Mouse (Mus musculus) CH12.LX (cell line): ENCODE results near the gene Fam160a1. TPM values are rescaled to one million over a fixed set of nuclear protein-coding genes. Genes with fewer than 3 reads are reported as not detected.

Experiments used
- DNase-seq: peaks from one replicate; pipeline ENCODE4 v3.0.0-alpha.2; 2013; ENCODE audit errors: extremely low read depth
- H3K27ac ChIP-seq: 2 replicates; pipeline ENCODE4 v1.5.1; 2012; ENCODE audit warnings: low read depth, mild to moderate bottlenecking, control low read depth, moderate library complexity; ENCODE audit not compliant: insufficient read depth
- H3K27me3 ChIP-seq: replicated peaks from 2 replicates; pipeline ENCODE3; 2012; ENCODE audit warnings: inconsistent platforms
- H3K36me3 ChIP-seq, 2 experiments: replicated peaks in 1 of 2; 2 replicates each; pipeline versions ENCODE3 to v1.6.1; 2012; ENCODE audit warnings: inconsistent platforms in 1 of 2, low read length in 1 of 2, mild to moderate bottlenecking in 1 of 2, mixed read lengths in 1 of 2, moderate library complexity in 1 of 2; ENCODE audit not compliant: control insufficient read depth in 1 of 2, insufficient read depth in 1 of 2
- H3K4me1 ChIP-seq, 2 experiments: 2 replicates each; pipeline ENCODE4 v1.6.1; 2012; ENCODE audit warnings: inconsistent platforms in 1 of 2, moderate library complexity in 1 of 2; ENCODE audit not compliant: insufficient read depth in 2 of 2, control insufficient read depth in 1 of 2
- H3K4me2 ChIP-seq: 2 replicates; pipeline ENCODE4 v1.6.1; 2012; ENCODE audit warnings: low read depth, mild to moderate bottlenecking, control low read depth; ENCODE audit not compliant: poor library complexity, insufficient read depth, severe bottlenecking
- H3K4me3 ChIP-seq, 3 experiments: fragments of 150-350 bp in 1 of 3; sonication (generic) in 1 of 3; replicated peaks in 1 of 3; 2 replicates each; pipeline versions ENCODE3 to v1.5.1; 2011 to 2012; ENCODE audit warnings: low read depth in 2 of 3, low read length in 2 of 3, mild to moderate bottlenecking in 2 of 3, moderate library complexity in 2 of 3, control low read depth in 1 of 3, improper control_type of control experiment in 1 of 3, inconsistent platforms in 1 of 3, mixed read lengths in 1 of 3; ENCODE audit not compliant: poor library complexity in 1 of 3
- H3K79me2 ChIP-seq: replicated peaks from 2 replicates; pipeline ENCODE4 v1.6.1; 2012; ENCODE audit warnings: mild to moderate bottlenecking, moderate library complexity; ENCODE audit not compliant: control insufficient read depth, poor library complexity, insufficient read depth, severe bottlenecking; ENCODE audit errors: extremely low read depth
- H3K9ac ChIP-seq: 2 replicates; pipeline ENCODE4 v1.6.1; 2012; ENCODE audit warnings: low read depth, mild to moderate bottlenecking, control low read depth, moderate library complexity; ENCODE audit not compliant: insufficient read depth
- H3K9me3 ChIP-seq: replicated peaks from 2 replicates; pipeline ENCODE3; 2012; ENCODE audit warnings: low read length, inconsistent platforms, mixed read lengths
- BHLHE40 ChIP-seq: IDR thresholded peaks from 2 replicates; pipeline ENCODE4 v1.6.1; 2011; ENCODE audit warnings: mild to moderate bottlenecking, low read depth, low read length, improper control_type of control experiment
- CHD1 ChIP-seq: IDR thresholded peaks from 2 replicates; pipeline ENCODE4 v1.6.1; 2012; ENCODE audit warnings: low read depth, low read length, improper control_type of control experiment, inconsistent platforms
- ELF1 ChIP-seq: IDR thresholded peaks from 2 replicates; pipeline ENCODE4 v1.6.1; 2014; ENCODE audit warnings: low read depth, mild to moderate bottlenecking, inconsistent platforms, low read length, improper control_type of control experiment
- ETS1 ChIP-seq: conservative IDR thresholded peaks from 2 replicates; pipeline ENCODE4 v1.6.1; 2012; ENCODE audit warnings: low read depth, mild to moderate bottlenecking, inconsistent platforms, low read length, improper control_type of control experiment, moderate library complexity
- HCFC1 ChIP-seq: IDR thresholded peaks from 2 replicates; pipeline ENCODE4 v1.6.1; 2012; ENCODE audit warnings: low read depth, mild to moderate bottlenecking, inconsistent platforms, low read length, improper control_type of control experiment
- JUND ChIP-seq: conservative IDR thresholded peaks from 2 replicates; pipeline ENCODE4 v1.6.1; 2011; ENCODE audit warnings: low read depth, low read length, improper control_type of control experiment
- MAX ChIP-seq: IDR thresholded peaks from 2 replicates; pipeline ENCODE4 v1.6.1; 2011; ENCODE audit warnings: low read length, improper control_type of control experiment
- MEF2A ChIP-seq: IDR thresholded peaks from 2 replicates; pipeline ENCODE4 v1.6.1; 2014; ENCODE audit warnings: low read depth, mild to moderate bottlenecking, inconsistent platforms, low read length, improper control_type of control experiment, borderline replicate concordance
- NRF1 ChIP-seq: IDR thresholded peaks from 2 replicates; pipeline ENCODE4 v1.6.1; 2014; ENCODE audit warnings: low read depth, mild to moderate bottlenecking, inconsistent platforms, low read length, improper control_type of control experiment, moderate library complexity
- POLR2AphosphoS2 ChIP-seq: IDR thresholded peaks from 2 replicates; pipeline ENCODE4 v1.6.1; 2011; ENCODE audit warnings: low read depth, low read length, improper control_type of control experiment
- RAD21 ChIP-seq: IDR thresholded peaks from 2 replicates; pipeline ENCODE4 v1.6.1; 2011; ENCODE audit warnings: low read depth, mild to moderate bottlenecking, low read length, improper control_type of control experiment, moderate library complexity
- RCOR1 ChIP-seq: conservative IDR thresholded peaks from 2 replicates; pipeline ENCODE4 v1.6.1; 2012; ENCODE audit warnings: low read depth, mild to moderate bottlenecking, inconsistent platforms, low read length, improper control_type of control experiment
- SIN3A ChIP-seq: IDR thresholded peaks from 2 replicates; pipeline ENCODE4 v1.6.1; 2012; ENCODE audit warnings: low read length, improper control_type of control experiment, inconsistent platforms
- SMC3 ChIP-seq: IDR thresholded peaks from 2 replicates; pipeline ENCODE4 v1.6.1; 2011; ENCODE audit warnings: low read depth, low read length, improper control_type of control experiment
- TBP ChIP-seq: conservative IDR thresholded peaks from 2 replicates; pipeline ENCODE4 v1.6.1; 2011; ENCODE audit warnings: low read depth, low read length, improper control_type of control experiment
- UBTF ChIP-seq: IDR thresholded peaks from 2 replicates; pipeline ENCODE4 v1.6.1; 2012; ENCODE audit warnings: low read depth, mild to moderate bottlenecking, inconsistent platforms, low read length, improper control_type of control experiment, moderate library complexity
- USF2 ChIP-seq: conservative IDR thresholded peaks from 2 replicates; pipeline ENCODE4 v1.6.1; 2011; ENCODE audit warnings: low read depth, low read length, improper control_type of control experiment
- ZC3H11A ChIP-seq: IDR thresholded peaks from 2 replicates; pipeline ENCODE4 v1.6.1; 2012; ENCODE audit warnings: low read depth, mild to moderate bottlenecking, inconsistent platforms, low read length, improper control_type of control experiment
- dilution Hi-C: fragments of 300-500 bp; cut with MboI; formaldehyde crosslinking; loops from 2 replicates; pipeline ENCODE4 v1.14.3; 2020; ENCODE audit warnings: low sequenced_read_pairs; ENCODE audit not compliant: extremely low pct_unique_long_range_greater_than_20kb, extremely low pct_ligation_motif_present
- in situ Hi-C: fragments of 300-500 bp; cut with MboI; formaldehyde crosslinking; loops from 3 replicates; pipeline ENCODE4 v1.14.3; 2019; ENCODE audit warnings: low sequenced_read_pairs, low pct_ligation_motif_present, low pct_unique_long_range_greater_than_20kb, mixed read lengths
- polyA plus RNA-seq: library from polyadenylated mRNA; unstranded; fragments of >175 nt; gene quantifications from 2 replicates; pipeline ENCODE4 v1.2.1, GENCODE M21; 2012; ENCODE audit warnings: low read depth; ENCODE audit not compliant: insufficient read length
- total RNA-seq, 2 experiments: library from RNA; depleted of rRNA; stranded (reverse); fragments of 300-350 nt in 1 of 2; fragments of >200 nt in 1 of 2; gene quantifications; 2 replicates each; pipeline ENCODE4 v1.2.3; 2012 to 2014

Fam160a1 gene
- total and polyA plus RNA-seq, 3 experiments, result 0.17 to 0.41 (median 0.20) TPM

GRCm38 (mm10) chr3:85862886-85863285 lies 45.8 kb upstream of the Fam160a1 start:
- Histone ChIP-seq H3K9ac (no peak overlapping the region), H3K4me2 (no peak overlapping the region), H3K79me2 (no peaks in the 10 kb centered on the region), H3K27me3 (no peaks in the 10 kb centered on the region), H3K27ac (no peak overlapping the region), H3K9me3 (no peaks in the 10 kb centered on the region), H3K4me3 (no peak overlapping the region), H3K4me1 (0 out of 4 replicates have a peak, but pooled peaks cover 0 to 3% of the 10 kb centered on the region in 2 experiments), H3K36me3 (no peaks in the 10 kb centered on the region)
- TF ChIP-seq SMC3, result no peak
- no peak for TF ChIP-seq UBTF
- TF ChIP-seq TBP, result no peak
- no peak for TF ChIP-seq NRF1
- no peak for TF ChIP-seq POLR2AphosphoS2
- no peak for TF ChIP-seq MAX
- no peak for TF ChIP-seq MEF2A
- no peak for TF ChIP-seq BHLHE40
- no peak for TF ChIP-seq CHD1
- no peak for TF ChIP-seq RAD21
- TF ChIP-seq ETS1, result no peak
- in situ Hi-C loops (no loop called here), dilution Hi-C loops (no loop called here)
- no peak for DNase-seq

DNA sequence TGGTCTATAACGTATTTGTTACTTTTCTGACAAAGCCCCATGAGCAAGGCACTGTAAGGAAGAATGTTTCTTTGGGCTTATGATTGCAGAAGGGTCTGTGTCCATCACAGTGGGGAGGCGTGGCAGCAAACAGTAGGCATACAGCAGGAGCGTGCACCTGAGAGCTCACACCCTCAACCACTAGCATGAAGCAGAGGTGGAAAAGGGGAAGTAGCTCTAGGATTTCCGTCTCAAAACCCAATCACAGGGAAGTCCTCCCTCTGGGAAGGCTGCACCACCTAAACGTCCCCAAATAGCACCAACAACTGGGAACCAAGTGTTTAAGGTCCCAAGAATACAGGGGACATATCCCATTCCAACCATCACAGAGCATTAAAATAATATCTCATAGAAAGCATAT lies 43.9 kb upstream of the Fam160a1 start:
- Histone ChIP-seq H3K4me1 (0 out of 4 replicates have a peak, but pooled peaks cover 3% of the 10 kb centered on the region in 2 experiments), H3K4me2 (no peak overlapping the region), H3K27me3 (no peaks in the 10 kb centered on the region), H3K4me3 (no peak overlapping the region), H3K79me2 (no peaks in the 10 kb centered on the region), H3K9ac (no peak overlapping the region), H3K27ac (no peak overlapping the region), H3K9me3 (no peaks in the 10 kb centered on the region), H3K36me3 (no peaks in the 10 kb centered on the region)
- in situ Hi-C loops, result no loop called here
- DNase-seq, result no peak
- no peak for TF ChIP-seq USF2
- TF ChIP-seq ZC3H11A, result no peak
- TF ChIP-seq RCOR1, result no peak
- TF ChIP-seq SMC3, result no peak
- no peak for TF ChIP-seq SIN3A
- TF ChIP-seq JUND, result no peak
- TF ChIP-seq HCFC1, result no peak
- no peak for TF ChIP-seq MEF2A
- no peak for TF ChIP-seq ELF1
- dilution Hi-C loops, result no loop called here
